Mouse (Mus musculus) embryonic facial prominence, embryonic 15.5 days (tissue): ENCODE measurements around the gene Gm20388. TPM values are rescaled to one million over a fixed set of nuclear protein-coding genes. Genes with fewer than 3 reads are reported as not detected.

Experiments
- ATAC-seq: fragments of 200-750 bp; cut with Nextera tagmentation; 2 replicates; pipeline ENCODE4 v1.8.0; 2017; ENCODE audit warnings: low read depth, moderate TSS enrichment; ENCODE audit not compliant: insufficient number of reproducible peaks, low FRiP score, low TSS enrichment
- H3K27ac ChIP-seq: fragments of 300-500 bp; sonication (generic); replicated peaks from 2 replicates; pipeline ENCODE4 v1.5.1; 2015; ENCODE audit warnings: mild to moderate bottlenecking, inconsistent platforms
- H3K27me3 ChIP-seq: fragments of 300-500 bp; sonication (generic); 2 replicates; pipeline ENCODE4 v1.6.1; 2015; ENCODE audit warnings: inconsistent platforms
- H3K36me3 ChIP-seq: fragments of 300-500 bp; sonication (generic); 2 replicates; pipeline ENCODE4 v1.6.1; 2015; ENCODE audit warnings: mild to moderate bottlenecking, inconsistent platforms
- H3K4me1 ChIP-seq: fragments of 300-500 bp; sonication (generic); 2 replicates; pipeline ENCODE4 v1.6.1; 2015; ENCODE audit warnings: inconsistent platforms
- H3K4me2 ChIP-seq: fragments of 300-500 bp; sonication (generic); replicated peaks from 2 replicates; pipeline ENCODE4 v1.6.1; 2015; ENCODE audit warnings: mild to moderate bottlenecking, inconsistent platforms
- H3K4me3 ChIP-seq: fragments of 300-500 bp; sonication (generic); replicated peaks from 2 replicates; pipeline ENCODE4 v1.5.1; 2015; ENCODE audit warnings: mild to moderate bottlenecking, inconsistent platforms
- H3K9ac ChIP-seq: fragments of 300-500 bp; sonication (generic); 2 replicates; pipeline ENCODE4 v1.6.1; 2015; ENCODE audit warnings: inconsistent platforms
- H3K9me3 ChIP-seq: fragments of 300-500 bp; sonication (generic); replicated peaks from 2 replicates; pipeline ENCODE4 v1.6.1; 2016; ENCODE audit warnings: inconsistent platforms
- WGBS: fragments of 180-500 bp; shearing (Covaris S2); methylation state at CpG from one replicate; pipeline ENCODE4 v1.1.7; 2015; 5-methylcytosine and 5-hydroxymethylcytosine counted together
- polyA plus RNA-seq: library from polyadenylated mRNA; unstranded; fragments of >200 nt; fragmentation: Nextera tagmentation; extraction: Ambion mirVana; gene quantifications from 2 replicates; pipeline ENCODE4 v1.2.1, GENCODE M21; 2015

Gene Gm20388
- polyA plus RNA-seq, 1 experiment from 2014 or later = 8.0 TPM

DNA sequence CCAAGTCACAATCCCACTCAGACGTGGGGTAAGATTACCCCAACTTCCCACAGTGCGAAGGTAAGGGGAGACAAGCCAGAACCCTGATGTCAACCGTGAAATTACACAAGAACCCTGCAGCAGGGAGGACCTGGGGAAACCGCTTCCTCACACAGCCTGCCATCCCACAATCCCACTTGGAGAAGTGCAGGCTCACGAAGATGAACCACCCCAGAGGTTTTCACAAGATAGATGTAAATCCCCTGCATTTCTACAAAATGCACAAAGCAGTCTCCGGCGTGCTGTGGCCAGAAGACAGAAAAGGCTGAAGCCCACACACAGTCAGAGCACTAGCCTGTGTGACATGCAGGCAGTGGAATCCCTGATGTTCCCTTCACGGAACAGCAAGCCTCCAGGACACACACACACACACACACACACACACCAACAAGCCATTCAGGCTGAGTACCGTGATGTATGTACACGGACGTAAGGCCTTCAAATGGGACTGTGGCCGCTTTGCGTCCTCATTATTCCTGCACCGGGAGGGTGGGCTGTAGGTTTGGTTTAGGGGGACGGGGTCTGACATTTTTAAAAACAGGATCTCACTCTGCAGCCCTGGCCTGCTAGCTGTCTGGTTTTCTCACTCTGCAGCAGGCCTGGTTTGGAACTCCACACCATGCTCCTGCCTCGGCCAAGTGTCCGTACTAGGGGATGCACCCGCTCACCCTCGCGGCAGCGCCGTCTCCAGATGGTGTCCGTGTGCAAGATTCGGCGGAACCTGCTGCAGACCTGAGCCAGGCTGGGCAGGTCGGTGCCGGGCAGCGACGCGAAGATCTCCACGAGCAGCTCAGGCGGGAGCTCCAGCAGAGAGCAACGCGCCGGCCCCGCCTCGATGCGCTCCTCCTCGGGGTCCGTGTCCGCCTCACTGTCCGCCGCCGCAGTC, 1667.4 kb downstream of the Gm20388 start:
- H3K4me1 ChIP-seq = peaks cover 21% of the 10 kb centered on the region
- peak overlapping the region; percentile 79 for H3K9ac ChIP-seq
- no peaks in the 10 kb centered on the region for H3K36me3 ChIP-seq
- peak overlapping the region; percentile 82 for H3K4me2 ChIP-seq
- H3K27me3 ChIP-seq = no peaks in the 10 kb centered on the region
- peak; percentile 44 for ATAC-seq
- no peaks in the 10 kb centered on the region for H3K9me3 ChIP-seq
- peak overlapping the region; percentile 95 for H3K4me3 ChIP-seq
- H3K27ac ChIP-seq = peak overlapping the region; percentile 66
- under 1% methylated on average over 44 of the region's 44 CpGs for WGBS

DNA sequence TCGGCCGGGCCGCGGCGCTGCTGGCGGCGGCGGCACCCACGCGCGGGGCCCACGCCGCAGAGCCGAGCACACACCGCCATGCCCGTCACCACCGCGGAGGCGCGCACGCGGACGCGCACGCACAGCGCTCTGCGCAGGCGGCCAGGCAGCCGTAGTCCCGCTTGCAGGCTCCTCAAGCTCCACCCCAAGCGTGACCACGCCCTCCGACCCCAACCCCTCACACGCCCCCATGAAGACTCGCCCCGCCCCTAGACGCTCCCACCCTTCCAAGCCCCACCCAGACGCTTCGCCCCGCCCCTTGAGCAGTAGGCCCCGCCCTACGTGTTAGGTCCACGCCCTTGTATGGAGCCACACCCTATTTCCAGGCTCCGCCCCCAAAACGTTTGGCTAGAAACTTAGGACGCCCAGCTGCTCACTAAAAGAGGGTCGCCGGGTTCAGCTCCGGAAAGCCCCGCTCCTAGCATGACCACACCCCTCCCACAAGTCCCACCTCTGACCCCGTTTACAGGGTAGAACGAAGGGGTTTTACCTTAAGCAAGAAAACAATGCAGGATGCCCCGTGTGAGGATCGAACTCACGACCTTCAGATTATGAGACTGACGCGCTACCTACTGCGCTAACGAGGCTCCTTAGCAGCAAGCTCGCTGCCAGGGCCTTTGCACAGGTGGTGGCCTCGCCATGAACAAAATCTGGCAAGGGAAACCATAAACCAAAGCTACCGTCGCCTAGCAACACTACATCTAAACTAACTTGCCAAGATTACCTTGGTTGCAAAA, 1668.2 kb downstream of the Gm20388 start, which contains the start of gene Fbxo31:
TSS of gene Fbxo31 (minus strand) at position 131 of the 776 bp plus-strand sequence.
- WGBS = under 1% methylated on average over 63 of the region's 63 CpGs
- Histone ChIP-seq H3K4me2 (peak within 1 kb of the TSS; percentile 82), H3K4me3 (peak within 1 kb of the TSS; percentile 95), H3K9me3 (no peaks in the 10 kb centered on the region), H3K4me1 (peaks cover 17% of the 10 kb centered on the region), H3K9ac (peak within 1 kb of the TSS; percentile 79), H3K27ac (peak within 1 kb of the TSS; percentile 66), H3K36me3 (no peaks in the 10 kb centered on the region), H3K27me3 (no peaks in the 10 kb centered on the region)
- peak; percentile 90 for ATAC-seq

DNA sequence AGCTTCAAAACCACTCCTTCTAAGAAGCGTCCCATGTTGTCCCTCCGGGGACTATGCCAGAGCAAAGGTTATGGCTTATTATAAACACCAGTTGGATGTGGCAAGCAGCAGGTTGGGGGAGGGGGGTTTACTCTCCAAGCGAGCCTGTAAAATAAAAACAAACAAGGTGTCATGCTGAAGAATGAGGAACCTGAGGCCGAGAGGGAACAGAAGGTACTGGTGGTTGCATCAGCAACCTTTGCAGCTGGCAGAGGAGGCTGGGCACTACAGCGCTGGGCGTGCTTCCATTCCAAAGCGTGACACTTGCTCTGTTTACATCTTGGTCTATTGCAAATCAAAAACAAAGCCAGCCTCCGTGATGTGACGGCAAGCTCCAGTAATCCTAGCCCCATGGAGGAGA, 1669.8 kb downstream of the Gm20388 start:
- Histone ChIP-seq H3K9ac (no peak overlapping the region), H3K4me3 (no peak overlapping the region), H3K4me2 (no peak overlapping the region), H3K4me1 (peaks cover 24% of the 10 kb centered on the region), H3K36me3 (no peaks in the 10 kb centered on the region), H3K27ac (0 out of 2 replicates have a peak overlapping the region, but pooled peaks have one; percentile 24), H3K27me3 (no peaks in the 10 kb centered on the region), H3K9me3 (no peaks in the 10 kb centered on the region)
- no peak for ATAC-seq
- WGBS = 24% methylated on average over 9 of the region's 9 CpGs

DNA sequence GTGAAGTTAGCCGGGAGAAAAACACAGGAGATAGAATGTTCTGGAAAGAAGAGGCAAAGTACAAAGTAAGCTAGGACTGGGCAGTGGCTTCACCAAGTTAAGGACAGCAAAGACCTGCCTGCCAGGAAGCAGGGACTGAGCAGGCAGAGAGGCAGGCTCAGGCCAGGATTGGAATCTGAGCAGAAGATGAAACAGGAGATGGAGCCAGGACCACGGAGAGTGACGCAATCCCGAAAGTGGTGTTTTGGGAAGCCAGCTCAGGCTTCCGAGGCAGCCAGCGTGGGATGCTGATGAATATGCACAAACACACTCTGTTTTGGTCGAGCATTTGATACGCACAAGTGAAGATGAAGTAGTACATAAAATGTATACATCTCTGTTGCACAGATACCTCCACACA, 1673.0 kb downstream of the Gm20388 start:
- ATAC-seq = no peak

DNA sequence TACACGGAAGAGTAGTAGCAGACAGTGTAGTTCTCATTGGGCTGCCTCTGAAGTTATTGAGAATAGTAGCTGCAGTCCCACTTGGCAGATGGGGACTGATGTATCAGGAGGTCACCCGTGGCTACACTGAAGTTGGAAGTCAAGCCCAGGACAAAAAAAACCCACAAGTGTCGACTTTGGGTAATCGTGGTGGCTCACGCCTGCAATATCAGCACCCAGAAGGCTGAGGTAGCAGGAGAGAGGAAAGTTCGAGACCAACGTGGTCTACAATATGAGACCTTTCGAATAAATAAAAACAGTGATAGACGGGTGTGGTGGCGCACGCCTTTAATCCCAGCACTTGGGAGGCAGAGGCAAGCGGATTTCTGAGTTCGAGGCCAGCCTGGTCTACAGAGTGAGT, 1674.1 kb downstream of the Gm20388 start:
- WGBS = 43% methylated on average over 13 of the region's 13 CpGs
- no peak for ATAC-seq
- no peaks in the 10 kb centered on the region for H3K36me3 ChIP-seq

More for the DNA sequence above, 1673.0 kb downstream of the Gm20388 start:
- Histone ChIP-seq H3K27me3 (no peaks in the 10 kb centered on the region), H3K9ac (no peak overlapping the region), H3K36me3 (no peaks in the 10 kb centered on the region), H3K4me2 (no peak overlapping the region), H3K9me3 (no peaks in the 10 kb centered on the region), H3K4me3 (no peak overlapping the region), H3K27ac (no peak overlapping the region), H3K4me1 (peaks cover 7% of the 10 kb centered on the region)
- 41% methylated on average over 8 of the region's 8 CpGs for WGBS

DNA sequence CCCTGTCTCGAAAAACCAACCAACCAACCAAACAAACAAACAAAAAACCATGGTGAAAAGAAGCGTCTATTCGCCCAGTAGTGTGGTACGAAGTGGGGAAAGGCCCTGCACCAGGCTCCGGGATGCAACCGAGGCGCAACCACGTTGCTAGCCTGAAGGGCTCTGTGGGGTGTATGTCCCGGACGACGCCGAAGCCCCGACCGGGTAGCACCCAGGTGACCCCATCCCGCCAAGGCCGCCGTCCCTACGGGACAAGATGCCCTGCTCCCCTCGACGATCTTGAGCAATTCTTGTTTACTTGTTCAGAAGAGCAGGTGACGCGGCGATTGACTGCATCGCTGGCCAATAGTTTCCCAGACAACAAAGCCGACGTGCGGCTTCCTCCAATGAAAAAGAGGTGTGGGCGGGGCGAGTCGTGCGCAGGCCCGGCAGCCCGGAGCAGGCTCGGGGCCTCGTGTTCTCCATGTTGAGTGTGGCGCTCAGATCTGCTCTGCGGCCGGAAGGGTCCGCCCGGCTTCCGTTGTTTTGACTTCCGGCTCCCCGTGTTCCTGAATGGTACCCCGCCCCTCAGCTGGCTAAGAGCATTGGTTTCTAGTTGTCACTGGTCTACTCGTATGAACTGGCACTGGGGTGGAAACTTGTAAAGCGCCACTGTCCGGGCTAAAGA, 1674.7 kb downstream of the Gm20388 start:
- Histone ChIP-seq H3K27me3 (no peaks in the 10 kb centered on the region), H3K4me3 (peak overlapping the region; percentile 70), H3K9ac (peak overlapping the region; percentile 75), H3K36me3 (no peaks in the 10 kb centered on the region), H3K27ac (peak overlapping the region; percentile 79), H3K4me2 (peak overlapping the region; percentile 72), H3K9me3 (no peaks in the 10 kb centered on the region), H3K4me1 (peaks cover 11% of the 10 kb centered on the region)
- WGBS = 1% methylated on average over 47 of the region's 47 CpGs
- ATAC-seq = peak; percentile 97

More for the DNA sequence above, 1674.1 kb downstream of the Gm20388 start:
- Histone ChIP-seq H3K27ac (no peak overlapping the region), H3K9me3 (no peaks in the 10 kb centered on the region), H3K4me2 (peak overlapping the region; percentile 72), H3K9ac (no peak overlapping the region; the same call in 1 of the 2 replicates), H3K4me3 (peak overlapping the region; percentile 70), H3K27me3 (no peaks in the 10 kb centered on the region), H3K4me1 (peaks cover 7% of the 10 kb centered on the region)

DNA sequence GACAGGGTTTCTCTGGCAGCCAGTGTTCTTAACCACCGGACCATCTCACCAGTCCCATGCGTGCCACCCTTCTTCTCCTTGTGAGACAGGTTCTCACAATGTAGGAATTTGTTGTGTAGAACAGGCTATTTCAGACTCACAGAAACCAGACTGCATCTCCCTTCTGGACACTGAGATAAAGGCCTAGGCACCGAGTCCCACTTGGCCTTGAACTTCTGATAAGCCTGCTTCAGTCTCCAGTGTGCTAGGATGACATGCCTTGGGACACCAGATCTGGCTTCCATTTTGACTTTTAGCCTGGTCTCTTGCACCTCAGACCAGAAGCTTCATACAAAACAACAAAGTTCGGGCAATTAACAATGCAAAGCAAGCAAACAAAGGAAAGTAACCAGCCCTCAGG, 1678.1 kb downstream of the Gm20388 start:
- no peak overlapping the region for H3K9ac ChIP-seq
- H3K27ac ChIP-seq = no peak overlapping the region
- H3K4me2 ChIP-seq = no peak overlapping the region
- no peaks in the 10 kb centered on the region for H3K9me3 ChIP-seq
- H3K36me3 ChIP-seq = 0 out of 2 replicates have a peak, but pooled peaks cover 4% of the 10 kb centered on the region
- peaks cover 37% of the 10 kb centered on the region for H3K4me1 ChIP-seq
- ATAC-seq = no peak
- WGBS = 88% methylated on average over 4 of the region's 4 CpGs
- no peaks in the 10 kb centered on the region for H3K27me3 ChIP-seq
- H3K4me3 ChIP-seq = no peak overlapping the region

DNA sequence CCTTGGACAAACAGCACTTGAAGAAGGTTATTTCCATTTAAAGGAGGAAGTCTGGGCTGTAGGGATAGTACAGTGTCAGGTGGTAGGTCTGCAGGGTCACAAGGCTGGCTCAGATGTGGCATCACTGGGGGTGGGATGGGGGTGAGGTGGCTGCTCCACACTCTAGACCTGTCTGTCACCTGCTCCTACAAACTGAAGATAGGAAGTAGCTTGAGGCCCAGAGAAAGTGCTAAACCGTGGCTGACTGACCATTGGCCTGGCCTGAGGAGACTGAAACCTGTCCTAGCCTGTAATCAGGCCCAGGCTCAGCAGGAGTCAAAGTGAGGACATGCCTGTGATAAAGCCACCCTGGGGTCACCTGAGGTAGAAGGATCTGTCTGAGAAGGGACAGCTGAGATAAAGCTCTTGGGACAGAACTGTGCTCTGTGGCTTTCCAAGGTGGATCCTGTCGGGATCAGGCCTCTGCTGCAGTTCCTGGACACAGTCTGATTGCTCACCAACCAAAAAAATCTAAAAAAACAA, 1678.6 kb downstream of the Gm20388 start:
- H3K9ac ChIP-seq = no peak overlapping the region
- peaks cover 8% of the 10 kb centered on the region for H3K36me3 ChIP-seq
- no peak overlapping the region for H3K4me2 ChIP-seq
- H3K4me1 ChIP-seq = peaks cover 36% of the 10 kb centered on the region
- H3K4me3 ChIP-seq = no peak overlapping the region
- no peak overlapping the region for H3K27ac ChIP-seq
- WGBS = 34% methylated on average over 2 of the region's 2 CpGs
- H3K27me3 ChIP-seq = no peaks in the 10 kb centered on the region
- no peak for ATAC-seq
- H3K9me3 ChIP-seq = no peaks in the 10 kb centered on the region

DNA sequence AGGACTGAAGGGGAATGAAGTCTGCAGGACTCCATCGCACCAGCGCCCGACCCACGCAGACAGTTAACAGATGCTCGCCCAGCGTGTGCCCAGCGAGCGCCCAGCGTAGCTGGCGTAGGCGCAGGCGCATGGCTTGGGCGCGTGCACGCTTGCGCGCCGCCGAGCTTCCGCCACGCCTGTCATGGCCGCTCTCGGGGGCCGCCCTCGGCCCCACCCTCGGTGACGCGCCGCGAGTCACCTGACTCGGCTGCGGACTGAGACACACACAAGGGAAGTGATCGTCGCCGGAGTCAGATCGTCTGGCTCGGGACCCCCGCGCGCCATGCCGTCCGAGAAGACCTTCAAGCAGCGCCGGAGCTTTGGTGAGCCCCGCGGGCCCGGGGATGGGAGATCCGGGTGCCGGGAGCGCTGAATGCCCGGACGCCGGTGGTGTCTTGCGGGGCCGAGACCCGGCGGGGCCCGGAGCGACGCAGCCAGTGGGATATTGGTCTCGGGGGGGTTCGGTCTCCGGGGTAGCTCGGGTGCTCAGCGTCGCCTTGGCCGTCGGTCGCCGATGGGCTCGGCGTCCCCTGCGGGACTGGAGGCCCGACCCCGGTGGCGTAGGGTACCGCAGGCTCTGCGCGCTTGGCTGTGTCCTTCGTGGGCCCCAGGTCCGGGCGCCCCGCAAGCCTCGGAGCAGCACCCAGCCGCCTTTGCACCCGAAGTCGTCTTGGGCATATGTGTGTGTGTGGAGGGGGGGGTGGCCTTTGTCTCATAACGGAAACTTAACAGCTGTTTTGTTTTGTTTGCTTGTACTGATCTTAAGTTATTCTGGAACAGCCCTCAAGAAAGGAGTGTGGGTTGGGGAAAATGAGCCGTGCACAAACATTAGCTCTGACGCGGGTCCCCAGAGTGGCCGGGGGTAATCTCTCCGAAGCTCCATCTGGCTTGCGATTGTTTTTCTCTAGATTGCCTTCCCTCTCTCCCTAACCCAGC, 1679.8 kb downstream of the Gm20388 start, which contains the start of gene Map1lc3b:
TSS of gene Map1lc3b (plus strand) at position 159 of the 975 bp plus-strand sequence.
- WGBS = under 1% methylated on average over 92 of the region's 94 CpGs

More for the DNA sequence above, 1679.8 kb downstream of the Gm20388 start, which contains the start of gene Map1lc3b:
- Histone ChIP-seq H3K27ac (peak within 1 kb of the TSS; percentile 75), H3K27me3 (no peaks in the 10 kb centered on the region), H3K9ac (peak within 1 kb of the TSS; percentile 75), H3K4me3 (peak within 1 kb of the TSS; percentile 93), H3K36me3 (peaks cover 19% of the 10 kb centered on the region), H3K4me2 (peak within 1 kb of the TSS; percentile 88), H3K4me1 (peaks cover 30% of the 10 kb centered on the region), H3K9me3 (no peaks in the 10 kb centered on the region)
- ATAC-seq = peak; percentile 82
